Comparison of ENCODE assay signal across 9 mouse cellular contexts in genomic region chr5:67647568-67647967, GRCm38 (mm10). TPM values are rescaled to one million over a fixed set of nuclear protein-coding genes. Genes with fewer than 3 reads are reported as not detected.
DNase-seq lines count a peak whose midpoint lies in the region; ATAC-seq and TF ChIP-seq lines count a peak whose summit lies in the region.
"Had no signal": no experiment of that assay in that cellular context is flagged by ENCODE, and none has a peak within 500 bp of the region (broad histone marks: within the 10 kb centered on the region; RNA-seq: fewer than 3 reads in every experiment).

No protein-coding gene starts in this region.

- 85% methylated on average over 21 of the region's 21 CpGs for WGBS in intestine, postnatal 0 days
- 81% methylated on average over 21 of the region's 21 CpGs for WGBS in intestine, embryonic 16.5 days
- 79% methylated on average over 21 of the region's 21 CpGs for WGBS in kidney, embryonic 16.5 days

- peak; percentile 53 for DNase-seq in R1 (ENCODE audit: low read depth, low spot score)
- peak; percentile 11 to 25 for DNase-seq in thymus, postnatal 36 days
- no peak for DNase-seq in left cerebral cortex, adult 9 months (ENCODE audit: low spot score in 2 of 2)

- H3K9ac ChIP-seq in intestine, postnatal 0 days (ENCODE audit: low read depth, low read length) = no peak overlapping the region
- H3K9ac ChIP-seq in intestine, embryonic 16.5 days (ENCODE audit: low read depth, low read length) = no peak overlapping the region
- no peak overlapping the region for H3K9ac ChIP-seq in ES-Bruce4 (ENCODE audit: low read depth, poor library complexity, severe bottlenecking)
- H3K9ac ChIP-seq in kidney, embryonic 16.5 days (replicated peaks; ENCODE audit: low read length) = no peak overlapping the region
- H3K9ac ChIP-seq: embryonic facial prominence, embryonic 13.5 days; neural tube, embryonic 13.5 days had no signal

- H3K4me1 ChIP-seq in intestine, postnatal 0 days (replicated peaks; ENCODE audit: control insufficient read depth, insufficient read depth, low read length) = no peaks in the 10 kb centered on the region
- no peaks in the 10 kb centered on the region for H3K4me1 ChIP-seq in intestine, embryonic 16.5 days (ENCODE audit: control insufficient read depth, insufficient read depth, low read length)
- no peaks in the 10 kb centered on the region for H3K4me1 ChIP-seq in ES-Bruce4 (ENCODE audit: control insufficient read depth, insufficient read depth, low read length)
- peaks cover under 1% of the 10 kb centered on the region; the same call in 1 of the 2 replicates for H3K4me1 ChIP-seq in kidney, embryonic 16.5 days (ENCODE audit: insufficient read depth, low read length)
- H3K4me1 ChIP-seq: neural tube, embryonic 13.5 days had no signal

- no peak overlapping the region for H3K27ac ChIP-seq in intestine, postnatal 0 days (ENCODE audit: low read depth, low read length)
- no peak overlapping the region for H3K27ac ChIP-seq in intestine, embryonic 16.5 days (ENCODE audit: low read length)
- no peak overlapping the region for H3K27ac ChIP-seq in ES-Bruce4 (ENCODE audit: insufficient read depth, low read length)
- no peak overlapping the region for H3K27ac ChIP-seq in kidney, embryonic 16.5 days (ENCODE audit: low read length)
- H3K27ac ChIP-seq: embryonic facial prominence, embryonic 13.5 days; neural tube, embryonic 13.5 days had no signal

- ATAC-seq in intestine, postnatal 0 days = no peak
- no peak for ATAC-seq in intestine, embryonic 16.5 days
- 0 out of 2 replicates have a peak, but pooled peaks have one; percentile 36 for ATAC-seq in kidney, embryonic 16.5 days (ENCODE audit: low FRiP score, low TSS enrichment)

- TF ChIP-seq CTCF in intestine, postnatal 0 days (IDR thresholded peaks at IDR 0.05; ENCODE audit: low read depth) = peak; percentile 55
- peak; percentile 57 for TF ChIP-seq CTCF in ES-Bruce4 (IDR thresholded peaks at IDR 0.05; ENCODE audit: low read depth, low read length)

- no peak for TF ChIP-seq EP300 in ES-Bruce4 (IDR thresholded peaks at IDR 0.05; ENCODE audit: insufficient read depth, low read depth, low read length)

- no peak overlapping the region for H3K4me2 ChIP-seq in intestine, postnatal 0 days (replicated peaks; ENCODE audit: low read depth)
- no peak overlapping the region for H3K4me2 ChIP-seq in intestine, embryonic 16.5 days (ENCODE audit: low read depth, low read length)
- H3K4me2 ChIP-seq in kidney, embryonic 16.5 days (replicated peaks; ENCODE audit: low read depth, low read length) = no peak overlapping the region
- H3K4me2 ChIP-seq: neural tube, embryonic 13.5 days had no signal

- peaks cover 41% of the 10 kb centered on the region for H3K36me3 ChIP-seq in intestine, postnatal 0 days (ENCODE audit: control insufficient read depth, insufficient read depth)
- no peaks in the 10 kb centered on the region for H3K36me3 ChIP-seq in intestine, embryonic 16.5 days (ENCODE audit: control insufficient read depth, insufficient read depth, low read length)
- no peaks in the 10 kb centered on the region for H3K36me3 ChIP-seq in ES-Bruce4 (ENCODE audit: control insufficient read depth, insufficient read depth, low read length, poor library complexity, severe bottlenecking)
- no peaks in the 10 kb centered on the region for H3K36me3 ChIP-seq in kidney, embryonic 16.5 days (ENCODE audit: insufficient read depth, low read length)
- H3K36me3 ChIP-seq: embryonic facial prominence, embryonic 13.5 days had no signal

- no peaks in the 10 kb centered on the region for H3K9me3 ChIP-seq in intestine, postnatal 0 days (ENCODE audit: control insufficient read depth)
- H3K9me3 ChIP-seq in intestine, embryonic 16.5 days (ENCODE audit: control insufficient read depth, low read length) = no peaks in the 10 kb centered on the region
- H3K9me3 ChIP-seq in ES-Bruce4 (replicated peaks; ENCODE audit: control insufficient read depth, insufficient read depth, low read length, poor library complexity, severe bottlenecking) = no peaks in the 10 kb centered on the region
- no peaks in the 10 kb centered on the region for H3K9me3 ChIP-seq in kidney, embryonic 16.5 days (ENCODE audit: low read length)
- H3K9me3 ChIP-seq: embryonic facial prominence, embryonic 13.5 days; neural tube, embryonic 13.5 days had no signal

- TF ChIP-seq POLR2A in ES-Bruce4 (IDR thresholded peaks at IDR 0.05; ENCODE audit: insufficient read depth, low read length) = no peak

- H3K4me3 ChIP-seq in intestine, postnatal 0 days (ENCODE audit: low read depth, low read length) = no peak overlapping the region
- H3K4me3 ChIP-seq in intestine, embryonic 16.5 days (ENCODE audit: low read length) = no peak overlapping the region
- H3K4me3 ChIP-seq in ES-Bruce4 (ENCODE audit: low read depth, low read length) = no peak overlapping the region
- H3K4me3 ChIP-seq in kidney, embryonic 16.5 days (ENCODE audit: low read length) = no peak overlapping the region
- H3K4me3 ChIP-seq: embryonic facial prominence, embryonic 13.5 days; neural tube, embryonic 13.5 days had no signal

- H3K27me3 ChIP-seq in intestine, postnatal 0 days (replicated peaks; ENCODE audit: control insufficient read depth, insufficient read depth, low read length) = no peaks in the 10 kb centered on the region
- no peaks in the 10 kb centered on the region for H3K27me3 ChIP-seq in intestine, embryonic 16.5 days (replicated peaks; ENCODE audit: control insufficient read depth, insufficient read depth, low read length)
- no peaks in the 10 kb centered on the region for H3K27me3 ChIP-seq in ES-Bruce4 (ENCODE audit: control insufficient read depth, insufficient read depth, low read length, poor library complexity, severe bottlenecking)
- no peaks in the 10 kb centered on the region for H3K27me3 ChIP-seq in kidney, embryonic 16.5 days (ENCODE audit: insufficient read depth, low read length)
- H3K27me3 ChIP-seq: neural tube, embryonic 13.5 days had no signal

RNA-seq across cellular contexts. Expression of gene Shisa3, which starts 39.9 kb away (rescaled TPM):
- 6.6 and 6.9 TPM in 2 replicates for polyA plus RNA-seq in intestine, postnatal 0 days (2015; fragmentation: Nextera tagmentation; extraction: Ambion mirVana)
- polyA plus RNA-seq in intestine, embryonic 16.5 days (2015; fragmentation: Nextera tagmentation; extraction: Ambion mirVana) = 14.2 and 15.1 TPM in 2 replicates
- polyA plus RNA-seq in ES-Bruce4 (2011; ENCODE audit: insufficient read depth, insufficient read length, low read depth, missing spikeins) = 0.52 and 0.88 TPM in 2 replicates
- polyA plus RNA-seq in kidney, embryonic 16.5 days (2015; fragmentation: Nextera tagmentation; extraction: Ambion mirVana) = 92.3 and 109 TPM in 2 replicates

Comparison
In these comparisons a context has a peak if more than half of its experiments do, and no peak if none do; other contexts are left out.
1. DNase-seq: peak in R1 (single experiment) and thymus, postnatal 36 days (2 of 2); none in left cerebral cortex, adult 9 months (0 of 2).